Mouse (Mus musculus) kidney, postnatal 4 days (tissue): ENCODE results near the gene Taf13.

Experiments
- DNase-seq, 2 experiments: peaks; one replicate each; pipeline ENCODE4 v3.0.0; 2021; ENCODE audit warnings: mixed read lengths in 2 of 2

Gene Taf13

DNA sequence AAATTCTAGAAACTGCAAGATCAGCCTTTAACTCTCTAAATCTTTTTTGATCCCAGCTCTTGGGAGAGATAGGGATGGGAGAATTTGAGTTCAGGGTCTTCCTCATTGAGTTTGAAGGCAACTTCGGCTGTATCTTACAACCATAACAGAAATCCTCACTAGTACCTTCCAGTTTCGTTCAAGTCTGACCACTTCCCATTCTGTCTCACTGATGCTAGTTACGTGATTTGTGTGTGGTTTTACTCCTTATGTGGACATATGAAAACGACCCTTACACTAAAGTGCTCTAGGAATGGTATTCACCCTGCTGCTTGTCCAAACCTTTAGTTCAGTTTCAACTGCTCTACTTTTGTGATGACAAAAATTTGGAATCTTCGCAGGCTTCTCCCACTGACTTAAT, 2.5 kb downstream of the Taf13 start:
- no peak for DNase-seq

- DNase-seq = no peak
These were observed 13.1 kb downstream of the Taf13 start for GRCm38 (mm10) chr3:108584580-108584979.

DNA sequence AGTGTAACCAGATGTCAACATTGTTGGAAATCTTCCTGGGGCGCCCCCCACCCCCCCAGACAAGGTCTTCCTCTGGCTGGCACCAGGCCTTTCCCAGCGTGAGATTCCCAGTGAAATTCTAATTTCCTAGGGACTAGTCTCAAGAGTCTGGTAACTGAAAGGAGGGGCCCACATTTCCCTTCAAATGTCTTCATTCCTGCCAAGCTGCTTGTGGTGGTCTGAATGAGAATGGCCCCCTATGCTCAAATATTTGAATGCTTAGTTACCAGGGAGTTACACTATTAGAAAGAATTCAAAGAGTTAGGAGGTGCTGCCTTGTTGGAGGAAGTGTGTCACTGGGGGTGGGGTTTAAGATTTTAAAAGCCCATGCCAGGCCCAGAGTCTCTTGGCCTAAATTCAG, 16.9 kb downstream of the Taf13 start:
- DNase-seq = no peak

- DNase-seq = peak; percentile 98 to 99
These were observed 19.5 kb downstream of the Taf13 start, which contains the start of gene Wdr47 for GRCm38 (mm10) chr3:108590786-108591529. Gene Wdr47 (plus strand): TSS chr3:108591279.

DNA sequence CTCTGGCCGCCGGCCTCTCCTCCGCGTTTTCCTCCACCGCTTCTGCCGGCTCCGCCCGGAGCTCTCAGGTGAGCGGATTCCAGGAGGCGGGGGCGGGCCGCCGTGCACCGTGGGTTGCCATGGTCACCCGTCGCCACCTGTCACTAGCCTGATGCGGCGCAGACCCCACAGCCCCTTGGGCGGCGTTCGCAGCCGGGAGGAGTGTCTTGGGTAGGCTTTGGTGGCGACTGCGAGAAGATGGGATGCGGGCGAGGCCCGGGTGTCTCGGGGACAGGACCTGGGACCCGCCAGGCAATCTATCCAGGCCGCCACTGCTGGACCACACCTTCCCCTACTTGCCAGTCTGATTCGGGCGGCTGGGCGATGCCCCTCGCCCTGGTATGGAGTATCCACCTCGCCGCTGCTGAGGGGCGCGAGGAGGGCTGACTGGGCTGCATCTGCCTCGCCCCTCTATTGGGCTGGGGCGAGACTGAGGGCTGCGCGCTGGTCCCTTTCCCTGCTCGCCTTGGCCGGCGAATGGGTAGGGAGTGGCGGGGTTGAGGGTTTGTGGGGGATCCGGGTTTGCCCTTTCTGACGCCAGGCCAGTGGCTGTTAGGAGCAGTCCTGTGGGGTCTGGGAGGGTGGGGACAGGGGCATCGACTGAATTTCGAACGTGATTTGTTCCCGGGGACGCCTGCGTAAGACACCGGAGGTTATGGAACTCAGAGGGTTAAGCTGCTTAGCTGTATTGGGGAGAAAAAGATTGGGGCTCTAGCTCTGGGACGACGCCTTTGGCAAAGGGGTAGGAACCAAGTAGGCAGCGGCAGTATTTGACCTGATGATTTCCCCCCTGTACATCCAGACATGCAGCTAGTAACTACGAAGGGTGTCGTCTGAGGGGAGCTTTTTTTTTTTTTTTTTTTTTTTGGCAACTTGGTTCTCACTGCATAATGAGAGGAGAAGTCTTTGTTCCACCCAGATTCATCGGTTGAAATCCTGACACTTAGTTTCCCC, 20.3 kb downstream of the Taf13 start:
- no peak for DNase-seq

- no peak for DNase-seq
These were observed 37.4 kb downstream of the Taf13 start for GRCm38 (mm10) chr3:108608906-108609305.
